Mouse (Mus musculus): ENCODE data around the gene Nagpa.

- TF ChIP-seq POLR2A (IDR thresholded peaks at IDR 0.05; ENCODE audit: control insufficient read depth, low read depth, low read length) (no peak), CTCF (IDR thresholded peaks at IDR 0.05; ENCODE audit: control insufficient read depth, insufficient read depth, insufficient replicate concordance, low read depth, low read length) (no peak)
Measured at GRCm38 (mm10) chr16:5185691-5186090, 18.1 kb downstream of the Nagpa start.
